Mouse (Mus musculus) frontal cortex, postnatal 10 days (tissue): ENCODE measurements at regions not wholly inside any gene's neighbourhood (a gene's known extent, or its start where the extent isn't known, plus 50 kb on each side); places are given as distances from the start of the nearest gene placed in this dataset.

Experiments used
- DNase-seq, 2 experiments: peaks; one replicate each; pipeline ENCODE4 v3.0.0; 2022; ENCODE audit warnings: low spot score in 2 of 2, mixed read lengths in 1 of 2

DNA sequence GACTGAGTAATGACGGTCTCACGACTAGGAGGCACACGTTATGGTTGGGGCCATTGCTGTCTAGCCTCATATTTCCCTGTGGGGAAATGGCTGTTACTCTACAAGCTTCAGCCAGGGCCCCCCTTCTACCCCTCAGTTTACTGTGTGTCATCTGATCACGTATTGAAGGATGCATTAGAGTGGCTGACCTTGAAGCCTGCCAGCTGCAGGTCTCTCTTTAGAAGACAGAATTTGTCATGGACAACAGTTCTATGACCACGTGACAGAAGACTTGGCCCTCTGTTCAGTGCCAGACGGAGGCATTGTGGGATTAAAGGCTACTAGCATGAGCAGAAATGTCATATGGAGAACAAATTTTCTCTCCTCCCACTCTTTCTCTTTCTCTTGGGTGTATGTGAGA, 115.6 kb downstream of the Gas1 start:
- DNase-seq, result no peak

DNA sequence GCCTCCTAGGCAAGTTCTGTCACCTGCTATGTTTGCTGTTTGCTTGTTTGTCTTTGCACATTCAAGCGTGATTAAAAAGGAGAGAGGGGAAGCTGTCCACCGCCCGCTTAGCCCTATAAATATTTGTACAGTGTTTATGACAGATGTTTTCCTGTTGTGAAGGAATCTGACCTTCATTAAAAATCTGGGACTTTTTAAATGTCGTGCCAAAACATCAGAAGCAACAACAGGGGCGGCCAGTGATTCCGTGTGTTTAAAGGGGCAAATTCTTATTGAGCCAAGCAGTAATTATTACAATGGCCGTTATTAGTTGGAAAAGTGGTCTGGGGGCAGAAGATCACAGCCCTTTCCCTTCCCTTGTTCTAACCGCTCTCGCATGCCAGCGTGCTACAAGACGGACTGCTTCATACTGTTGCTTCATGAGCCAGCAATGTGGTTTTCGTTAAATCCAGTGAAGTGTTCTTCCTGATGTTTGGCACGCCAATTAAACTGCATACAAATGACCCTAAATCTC, 119.3 kb downstream of the Gas1 start:
- no peak for DNase-seq

DNA sequence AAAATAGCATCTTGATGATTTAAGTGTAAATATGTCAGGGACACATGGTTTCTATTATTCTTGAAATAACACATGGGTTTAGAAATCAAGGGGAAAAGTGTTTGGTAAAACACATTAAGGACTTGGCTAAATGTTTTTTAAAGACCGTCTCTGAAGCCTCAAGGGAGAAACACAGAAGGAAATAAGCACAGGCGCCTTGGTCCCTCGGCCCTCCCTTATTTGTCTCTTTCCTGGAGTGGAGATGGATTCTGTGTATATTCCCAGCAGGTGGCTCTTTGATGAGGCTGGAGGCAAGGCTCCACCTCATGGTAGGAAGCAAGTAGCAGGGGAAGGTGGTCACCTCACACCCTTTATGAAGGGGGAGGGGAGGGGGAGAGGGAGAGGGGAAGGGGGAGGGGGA, 122.6 kb downstream of the Gas1 start:
- no peak for DNase-seq

DNA sequence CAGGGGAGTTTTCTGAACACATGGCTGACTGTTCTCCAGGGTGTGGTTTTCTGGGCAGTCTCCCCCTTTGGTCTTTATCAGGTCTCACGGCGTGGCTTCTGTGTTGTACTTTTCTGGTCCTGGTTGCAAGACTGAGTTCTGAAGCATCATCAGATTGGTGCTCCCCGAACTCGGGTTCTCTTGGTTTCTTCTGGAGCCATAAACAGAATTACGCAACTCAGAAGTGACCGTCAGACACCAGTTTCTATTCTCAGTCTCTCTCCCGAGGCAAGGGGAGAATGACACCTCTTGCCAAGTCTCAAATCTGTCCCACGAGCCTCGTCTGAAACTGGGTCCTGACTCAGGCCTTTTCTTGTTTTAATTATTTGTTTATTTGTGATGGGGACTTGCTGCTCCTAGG, 123.1 kb downstream of the Gas1 start:
- DNase-seq, result no peak

DNA sequence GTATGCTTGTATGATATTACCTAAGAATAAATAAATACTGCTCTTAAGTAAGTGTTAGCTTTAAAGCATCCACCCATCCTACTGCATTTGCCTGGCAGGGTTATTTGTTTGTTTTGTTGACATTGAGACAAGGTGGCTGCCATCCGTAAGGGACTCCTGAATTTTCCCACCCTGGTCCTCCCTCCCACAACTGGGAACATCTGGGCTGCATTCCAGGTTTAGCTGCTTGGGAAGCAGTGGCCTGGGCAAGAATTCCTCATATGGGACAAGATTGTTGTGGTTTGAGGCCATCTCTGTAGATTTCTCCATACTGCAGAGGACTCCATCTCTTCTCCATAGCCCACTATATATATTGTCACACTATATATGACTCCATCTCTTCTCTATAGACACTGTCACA, 125.3 kb downstream of the Gas1 start:
- DNase-seq, result no peak

DNA sequence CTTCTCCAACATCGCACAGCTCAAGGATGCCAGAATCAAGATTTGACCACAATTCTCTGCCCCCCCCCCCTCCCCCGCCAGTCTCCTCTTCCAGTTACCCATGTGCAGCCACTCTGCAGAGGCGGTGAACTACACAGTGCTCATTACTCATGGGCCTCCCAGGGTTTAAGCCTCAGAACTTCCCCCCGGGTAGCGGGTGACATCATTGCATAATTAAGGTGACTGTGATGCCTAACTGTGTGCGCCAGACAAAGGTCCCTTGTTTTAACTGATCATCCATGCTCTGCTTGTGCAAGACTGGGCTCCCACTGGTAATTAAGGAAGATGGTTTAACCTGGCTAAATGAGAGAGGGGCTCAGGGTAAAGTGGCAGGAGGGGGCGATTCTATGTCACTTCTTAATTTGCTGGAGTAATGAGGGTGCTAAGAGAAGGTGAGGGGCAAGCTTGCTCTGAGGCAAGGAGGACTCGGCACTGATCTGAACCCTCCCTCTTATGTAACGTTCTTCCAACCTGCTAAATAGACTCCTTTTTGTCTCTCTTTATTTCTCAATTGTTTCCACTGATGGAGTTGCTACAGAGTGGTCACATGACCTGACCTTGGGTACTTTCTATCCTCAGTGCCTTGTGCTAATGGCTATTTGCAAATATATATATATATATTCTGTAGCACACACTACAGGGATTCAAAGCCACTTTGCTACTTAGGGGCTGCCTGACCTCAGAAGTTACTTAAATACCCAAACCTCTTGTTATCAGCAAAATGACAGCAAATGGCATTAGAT, 126.2 kb downstream of the Gas1 start:
- DNase-seq, result peak in 1 of 2 experiments; percentile 41

DNA sequence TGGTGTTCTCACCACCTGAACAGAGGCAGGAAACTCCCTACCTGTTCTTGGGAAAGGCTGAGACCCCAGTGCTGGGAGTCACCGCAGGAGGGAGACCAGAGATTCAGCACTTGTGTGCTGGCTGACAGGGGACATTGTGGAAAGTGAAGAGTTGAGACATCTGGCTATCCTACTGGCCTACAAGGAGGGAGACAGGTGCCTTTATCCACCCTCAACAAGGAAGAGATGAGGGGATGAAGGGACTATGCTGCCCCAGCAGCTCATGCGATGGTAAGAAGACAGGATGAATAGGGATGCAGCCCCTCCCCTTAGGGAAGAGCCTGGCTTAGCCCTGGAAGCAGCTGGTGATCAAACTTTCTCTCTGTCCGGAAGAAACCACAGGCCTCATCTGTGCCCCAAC, 127.5 kb downstream of the Gas1 start:
- no peak for DNase-seq

DNA sequence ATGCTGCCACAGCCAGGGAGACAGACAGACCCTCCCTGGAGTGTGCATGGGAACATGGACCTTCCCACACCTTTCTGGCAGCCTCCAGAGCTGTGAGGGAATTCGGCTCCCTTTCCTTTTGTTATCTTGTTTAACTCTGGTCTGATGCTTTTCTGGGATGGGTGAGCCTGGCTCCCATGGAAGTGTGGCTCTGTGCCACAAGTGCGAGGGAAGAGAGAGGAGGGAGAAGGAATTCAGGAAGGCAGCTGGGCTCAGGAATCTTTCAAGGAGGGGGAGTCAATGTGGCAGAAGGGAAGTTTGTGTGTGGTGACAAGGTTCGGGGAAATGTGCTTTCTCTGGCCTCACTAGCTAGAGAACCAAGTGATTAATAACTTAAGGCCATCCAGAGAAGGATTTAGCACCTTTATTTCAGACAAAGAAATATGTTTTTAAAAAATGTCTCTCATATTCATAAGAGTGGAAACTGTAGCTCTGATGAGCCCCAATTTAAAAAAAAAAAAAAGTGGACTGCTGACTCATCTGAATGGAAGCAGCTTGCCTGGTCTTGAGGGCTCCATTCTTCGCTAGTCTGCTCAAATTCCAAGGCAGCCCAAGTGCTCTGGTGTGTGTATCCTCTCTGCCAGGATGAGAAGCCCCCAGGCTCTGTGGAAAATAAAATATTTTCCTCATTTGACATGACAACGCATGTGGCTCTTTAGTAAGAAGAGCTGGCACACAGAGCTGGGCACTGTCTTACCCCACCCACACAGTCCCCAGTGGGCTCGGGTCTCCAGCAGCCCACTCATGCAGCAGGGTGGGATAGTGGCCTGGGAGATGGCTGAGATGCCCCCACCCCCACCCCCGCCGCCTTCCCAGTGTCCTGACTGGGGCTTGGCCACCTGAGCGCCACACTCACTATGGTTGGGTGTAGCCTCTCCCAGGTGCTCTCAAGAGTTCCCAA, 129.1 kb downstream of the Gas1 start:
- no peak for DNase-seq

DNA sequence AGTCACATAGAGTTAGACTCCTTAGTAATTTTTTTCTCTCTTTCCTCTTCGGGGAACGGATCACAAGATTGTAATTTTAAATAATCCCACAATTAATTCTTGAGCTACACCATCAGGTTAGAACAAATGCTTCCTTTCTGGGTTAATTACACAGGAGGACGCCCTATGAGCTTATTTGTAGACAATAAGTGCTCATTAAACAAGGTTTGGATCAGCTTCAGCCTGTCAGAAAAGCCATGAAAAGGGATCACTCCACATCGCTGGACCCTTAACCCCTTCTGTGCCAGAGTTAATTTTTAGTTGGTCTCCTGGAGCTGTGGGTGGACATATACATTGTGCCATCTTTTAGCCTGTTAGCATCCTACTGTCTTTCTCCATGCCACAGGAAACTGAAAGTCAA, 131.4 kb downstream of the Gas1 start:
- DNase-seq, result no peak

DNA sequence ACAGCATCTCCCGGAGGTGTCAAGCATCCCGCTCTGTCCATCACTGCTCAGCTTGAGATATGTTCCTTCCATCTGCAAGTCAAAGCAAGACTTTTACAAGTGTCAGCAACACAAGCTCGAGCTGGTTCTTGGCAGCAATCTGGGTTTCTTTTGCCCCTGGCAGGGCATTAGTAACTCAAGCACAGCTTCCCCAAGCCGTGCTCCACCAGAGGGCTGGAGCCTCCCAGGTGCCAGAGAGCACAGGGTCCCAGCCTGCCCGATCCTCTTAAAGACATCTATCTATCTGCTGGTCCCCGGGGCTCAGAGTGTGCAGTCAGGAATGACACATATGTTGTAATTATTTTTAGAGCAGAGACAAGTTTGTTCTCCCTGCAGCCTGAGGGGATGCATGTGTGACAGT, 132.3 kb downstream of the Gas1 start:
- DNase-seq, result no peak

DNA sequence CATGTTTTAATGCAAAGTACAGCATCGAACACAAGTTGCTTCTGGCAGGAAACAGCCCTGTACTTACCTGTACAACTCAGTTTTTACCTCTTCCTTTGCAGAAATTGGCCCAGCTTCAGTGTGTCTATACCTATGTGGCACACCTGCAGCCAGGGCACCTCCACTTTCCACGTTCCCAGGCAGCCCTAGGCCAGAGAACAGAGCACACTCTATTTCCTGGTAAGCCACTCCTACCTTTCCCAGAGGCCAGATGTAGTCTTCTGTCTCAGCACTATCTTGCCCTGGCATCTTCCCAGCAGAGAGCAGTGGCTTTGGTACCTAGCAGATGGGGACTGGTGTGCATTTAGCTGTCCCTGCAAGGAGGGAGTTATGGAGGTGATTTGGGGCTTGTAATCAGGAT, 134.7 kb downstream of the Gas1 start:
- no peak for DNase-seq

DNA sequence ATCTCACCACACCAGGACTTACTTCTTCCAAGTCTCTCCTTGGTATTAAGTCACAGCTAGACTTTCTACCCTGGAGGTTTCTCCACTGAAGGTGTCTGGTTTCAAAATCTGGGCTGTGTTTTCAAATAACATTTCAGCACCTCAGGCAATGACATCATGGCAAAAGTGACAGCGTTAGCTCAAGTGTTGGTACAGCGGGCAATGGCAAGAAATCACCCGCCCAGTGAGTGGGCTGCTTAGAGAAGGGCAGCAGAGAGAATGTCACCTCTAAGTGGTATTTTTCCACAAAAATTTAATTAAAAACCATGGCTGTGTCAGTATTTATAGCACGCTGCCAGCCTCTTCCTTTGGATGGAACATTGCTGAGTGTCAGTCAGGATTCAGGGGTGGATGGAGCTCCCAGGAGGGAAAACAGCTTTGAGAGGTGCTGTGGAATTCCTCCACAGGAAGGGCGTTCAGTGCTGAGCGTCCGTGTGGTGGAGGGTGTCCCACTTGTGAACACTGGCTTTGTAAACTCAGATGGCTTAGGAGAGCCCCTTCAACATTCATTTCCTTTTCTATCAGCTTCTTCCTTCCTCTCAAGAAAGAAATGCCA, 141.5 kb downstream of the Gas1 start:
- no peak for DNase-seq

DNA sequence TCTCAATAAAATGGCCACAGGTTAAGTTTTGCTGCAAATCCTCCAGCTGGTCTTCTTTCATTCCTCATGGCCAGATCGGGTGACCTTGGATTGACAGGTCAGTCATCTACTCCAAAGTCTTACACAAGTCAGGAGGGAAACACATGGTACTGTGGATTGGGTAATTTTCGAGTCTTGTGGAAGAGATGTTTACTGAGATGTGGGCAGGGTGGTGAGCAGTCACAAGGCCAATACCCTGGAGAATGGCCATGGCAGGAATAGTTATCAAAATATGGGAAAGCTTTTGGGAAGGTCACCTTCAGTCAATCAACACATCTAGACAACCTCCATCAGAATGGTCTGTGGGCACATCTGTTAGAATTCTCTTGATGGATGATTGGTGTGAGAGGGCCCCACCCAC, 144.0 kb downstream of the Gas1 start:
- no peak for DNase-seq

DNA sequence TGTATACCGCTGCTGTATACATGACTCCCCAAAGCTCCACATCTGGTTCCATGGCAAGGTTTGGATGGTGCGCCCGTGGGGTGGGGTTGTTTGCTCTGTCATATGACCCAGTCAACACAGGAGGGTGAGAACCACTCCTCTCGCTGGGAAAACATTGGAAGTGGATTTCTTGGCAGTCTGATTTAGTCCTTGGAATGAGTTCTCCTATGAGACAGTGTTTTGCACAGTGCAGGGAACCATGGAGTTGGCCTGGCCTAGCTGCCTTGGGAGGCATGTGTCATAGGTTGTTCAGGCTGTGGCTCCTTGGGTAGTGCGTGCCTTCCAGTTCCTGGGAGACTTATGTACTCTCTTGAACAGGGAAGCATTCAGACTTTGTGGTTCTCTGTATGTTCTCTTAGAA, 144.6 kb downstream of the Gas1 start:
- DNase-seq, result no peak

DNA sequence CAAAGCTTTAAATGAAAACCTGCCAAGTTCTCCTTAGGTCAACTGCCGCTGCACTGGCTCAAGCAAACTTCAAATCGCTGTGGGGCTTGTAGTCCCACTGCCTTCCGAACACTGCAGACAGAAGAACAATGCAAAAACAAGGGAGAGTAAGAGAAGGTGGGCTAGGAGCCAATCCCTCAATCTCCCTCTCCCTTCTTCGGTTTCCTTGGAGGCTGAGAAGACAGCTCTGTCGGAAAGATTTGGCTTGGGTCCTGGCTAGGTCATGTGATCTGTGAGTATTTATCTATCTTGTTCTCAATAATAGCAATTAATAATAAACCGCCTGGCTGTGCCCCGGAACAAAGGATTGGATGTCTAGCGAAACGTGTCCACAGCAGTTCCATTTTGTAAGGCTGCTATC, 147.6 kb downstream of the Gas1 start:
- DNase-seq, result no peak

DNA sequence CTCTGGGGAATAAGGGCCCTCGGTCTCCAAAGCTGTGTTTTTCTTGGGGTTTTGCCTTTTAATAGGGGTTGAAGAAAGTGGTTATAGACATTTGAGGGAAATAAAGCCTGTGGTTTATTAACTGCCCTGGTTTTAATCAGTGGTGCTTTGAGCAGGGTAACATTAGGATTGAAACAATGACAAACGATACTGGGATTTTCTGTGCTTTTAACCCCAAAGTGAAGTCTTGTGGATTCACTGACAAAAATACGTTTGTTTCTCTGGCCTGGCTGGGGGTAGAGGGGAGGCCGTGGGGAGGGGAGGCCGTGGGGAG, 157.0 kb downstream of the Gas1 start:
- DNase-seq, result no peak

DNA sequence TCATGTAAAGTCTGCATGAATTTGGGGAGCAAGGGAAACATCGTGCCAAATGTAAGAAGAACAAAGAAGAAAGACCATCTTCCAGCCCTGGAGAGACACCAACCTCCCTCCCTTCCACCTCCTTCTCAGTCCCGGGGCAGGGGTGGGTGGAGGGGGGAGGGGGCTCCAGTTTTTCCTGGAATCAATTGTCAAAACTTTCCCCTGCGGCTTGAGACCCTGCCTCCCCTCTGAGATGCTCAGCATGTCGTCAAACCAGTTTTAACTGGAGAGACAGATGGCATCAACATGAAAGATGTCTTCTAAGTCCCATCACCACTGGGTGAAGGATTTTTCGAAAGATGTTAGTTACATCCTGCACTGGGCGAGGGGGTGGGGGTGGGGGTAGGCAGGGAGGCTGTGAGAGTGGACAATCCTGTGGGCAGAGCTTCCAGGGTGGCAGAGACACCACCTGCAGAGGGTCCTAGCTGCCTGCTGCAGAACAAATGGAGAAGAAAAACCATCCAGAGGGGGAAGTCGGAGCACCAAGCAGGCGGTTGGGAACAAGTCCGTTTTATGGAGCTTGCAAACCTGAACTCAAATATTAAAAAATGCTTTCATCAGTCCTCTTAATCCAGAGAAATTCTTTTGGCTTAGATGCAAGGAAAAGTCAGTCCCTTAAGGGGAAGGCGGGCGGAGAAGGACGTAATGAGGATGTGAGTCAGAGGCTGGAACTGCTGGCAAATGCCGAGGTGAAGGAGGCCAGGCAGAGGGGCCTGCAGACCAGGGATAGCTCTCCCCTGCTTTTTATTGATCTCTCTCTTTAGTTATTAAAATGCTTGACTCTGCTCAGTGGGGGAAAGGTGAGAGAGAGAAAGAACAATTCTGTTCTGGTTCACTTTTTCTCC, 157.6 kb downstream of the Gas1 start:
- no peak for DNase-seq

DNA sequence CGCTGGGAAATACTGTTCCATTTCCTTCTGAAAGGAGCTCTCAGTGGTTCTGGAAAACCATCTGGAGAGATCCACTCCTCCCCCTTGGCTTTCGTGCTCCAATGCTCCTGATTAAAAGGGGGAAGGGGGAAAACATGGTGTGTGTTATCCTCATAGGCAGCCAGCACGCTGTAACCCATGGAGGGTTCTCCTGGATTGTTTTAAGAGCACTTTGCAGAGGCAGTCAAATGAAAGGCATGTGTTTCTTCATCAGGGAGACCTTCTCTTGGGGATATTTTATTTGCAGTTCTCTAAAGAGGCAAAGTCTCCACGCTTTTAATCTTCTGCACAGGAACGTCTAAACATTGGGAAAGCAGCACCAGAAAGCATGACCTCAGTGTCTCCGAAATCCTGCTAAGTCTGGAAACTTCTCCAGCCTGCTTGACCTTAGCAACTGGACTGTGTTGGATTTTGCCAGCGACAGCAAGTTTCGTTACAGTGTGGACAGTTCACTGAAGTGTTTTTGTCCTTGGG, 161.3 kb downstream of the Gas1 start:
- no peak for DNase-seq

DNA sequence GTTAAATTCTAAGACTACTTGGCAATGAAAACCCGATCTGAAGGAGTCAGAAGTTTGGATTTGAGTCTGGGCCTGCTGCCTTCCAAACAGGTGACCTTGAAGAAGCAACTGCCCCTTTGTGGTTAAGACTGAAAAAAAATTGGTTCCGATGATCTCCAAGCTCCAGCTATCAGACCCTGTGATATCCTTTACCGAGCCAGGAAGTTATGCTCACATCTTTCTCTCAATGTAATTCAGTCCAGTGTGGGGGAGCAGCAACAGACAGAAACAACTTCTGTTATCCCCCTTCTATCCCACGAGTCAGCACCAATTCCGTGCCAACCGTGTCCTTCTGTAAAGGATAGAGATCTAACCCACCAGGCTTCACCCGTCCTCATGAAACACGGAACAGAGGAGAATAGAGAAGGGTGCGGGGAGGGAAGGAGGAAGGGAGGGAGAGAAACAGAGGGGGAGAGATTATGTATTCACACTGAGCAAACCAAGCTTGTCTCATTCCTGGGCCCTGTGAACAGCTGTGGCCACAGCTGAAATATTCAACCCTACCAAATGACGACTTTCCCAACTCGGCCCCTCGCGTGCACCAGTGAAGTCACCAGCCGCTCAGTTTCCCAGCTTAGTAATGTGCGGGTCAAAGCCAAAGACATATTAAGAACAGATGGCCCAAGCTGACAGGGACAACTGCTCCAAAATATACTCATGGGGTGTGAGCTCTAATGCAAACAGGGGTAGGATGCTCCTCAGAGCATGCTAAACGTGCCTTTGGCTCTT, 164.9 kb downstream of the Gas1 start:
- no peak for DNase-seq

DNA sequence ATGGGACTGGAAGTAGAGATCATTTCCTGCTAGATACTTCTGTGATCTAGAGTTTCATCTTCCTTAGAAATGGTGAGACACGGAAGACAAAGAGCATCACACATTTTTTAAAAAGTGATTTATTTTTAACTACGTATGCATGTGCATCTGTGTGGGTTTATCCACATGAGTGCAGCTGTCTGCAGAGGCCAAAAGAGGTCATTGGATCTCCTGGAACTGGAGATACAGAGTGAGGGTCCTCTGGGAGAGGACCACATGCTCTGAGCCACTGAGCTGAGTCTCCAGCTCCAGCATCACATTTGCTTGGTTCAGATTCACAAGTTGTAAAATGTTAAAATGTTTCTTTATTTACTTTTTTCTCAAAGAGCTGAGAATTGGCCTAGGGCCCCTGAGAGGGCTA, 166.1 kb downstream of the Gas1 start:
- DNase-seq, result no peak

DNA sequence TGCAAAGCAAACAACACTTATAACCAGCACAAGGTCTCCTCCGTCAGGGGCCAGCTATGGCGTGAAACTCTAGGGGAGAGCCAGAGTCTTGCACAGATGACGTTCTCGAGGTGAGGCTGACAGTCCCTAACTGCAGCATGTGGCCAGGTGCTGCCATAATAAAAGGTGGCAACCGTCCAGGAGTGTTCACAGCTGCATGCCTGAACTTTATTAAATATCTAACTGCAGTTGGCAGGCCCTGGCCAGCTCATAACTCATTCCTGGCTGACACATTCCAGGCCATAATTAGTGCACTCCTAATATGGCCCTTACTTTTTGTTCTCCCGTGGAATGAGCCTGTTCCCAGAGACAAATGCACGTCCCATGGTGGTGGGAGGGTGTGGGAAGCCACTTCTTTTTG, 169.6 kb downstream of the Gas1 start:
- no peak for DNase-seq
